Mouse (Mus musculus): Measurements from ENCODE around the gene Rab11fip3.

Gene Rab11fip3

GRCm38 (mm10) chr17:26087059-26087564 lies 17.8 kb upstream of the Rab11fip3 start:
- DNase-seq (ENCODE audit: low spot score): no peak

GRCm38 (mm10) chr17:26080867-26081266 lies 11.5 kb upstream of the Rab11fip3 start:
- no peak for DNase-seq (ENCODE audit: low spot score)

- no peak for DNase-seq (ENCODE audit: low spot score)
These were observed 9.5 kb upstream of the Rab11fip3 start for GRCm38 (mm10) chr17:26078851-26079250.

GRCm38 (mm10) chr17:26075246-26075645 lies 5.9 kb upstream of the Rab11fip3 start:
- DNase-seq (ENCODE audit: low spot score): no peak

- no peak for DNase-seq (ENCODE audit: low spot score)
These were observed 781 bp upstream of the Rab11fip3 start for GRCm38 (mm10) chr17:26070136-26070535.

- DNase-seq (ENCODE audit: low spot score): no peak
These were observed 1.1 kb downstream of the Rab11fip3 start for GRCm38 (mm10) chr17:26068024-26068830.

- no peak for DNase-seq (ENCODE audit: low spot score)
These were observed 2.8 kb downstream of the Rab11fip3 start for GRCm38 (mm10) chr17:26066488-26067020.

- DNase-seq (ENCODE audit: low spot score): no peak
These were observed 4.4 kb downstream of the Rab11fip3 start for GRCm38 (mm10) chr17:26064916-26065315.

GRCm38 (mm10) chr17:26057787-26058567 lies 11.4 kb downstream of the Rab11fip3 start:
- DNase-seq (ENCODE audit: low spot score): no peak

- peak; percentile 34 for DNase-seq (ENCODE audit: low spot score)
These were observed 12.1 kb downstream of the Rab11fip3 start for GRCm38 (mm10) chr17:26057278-26057677.

- DNase-seq (ENCODE audit: low spot score): no peak
These were observed 14.2 kb downstream of the Rab11fip3 start for GRCm38 (mm10) chr17:26055164-26055563.

GRCm38 (mm10) chr17:26054133-26054845 lies 15.1 kb downstream of the Rab11fip3 start:
- DNase-seq (ENCODE audit: low spot score): no peak

- DNase-seq (ENCODE audit: low spot score): no peak
These were observed 16.6 kb downstream of the Rab11fip3 start for GRCm38 (mm10) chr17:26052706-26053105.

GRCm38 (mm10) chr17:26052074-26052473 lies 17.3 kb downstream of the Rab11fip3 start:
- no peak for DNase-seq (ENCODE audit: low spot score)

GRCm38 (mm10) chr17:26048118-26048517 lies 21.2 kb downstream of the Rab11fip3 start:
- DNase-seq (ENCODE audit: low spot score): no peak

GRCm38 (mm10) chr17:26046253-26046997 lies 22.9 kb downstream of the Rab11fip3 start:
- DNase-seq (ENCODE audit: low spot score): peak; percentile 48

GRCm38 (mm10) chr17:26045285-26045684 lies 24.1 kb downstream of the Rab11fip3 start:
- DNase-seq (ENCODE audit: low spot score): no peak

- peak; percentile 87 for DNase-seq (ENCODE audit: low spot score)
These were observed 26.1 kb downstream of the Rab11fip3 start for GRCm38 (mm10) chr17:26043249-26043636.

GRCm38 (mm10) chr17:26042599-26043248 lies 26.6 kb downstream of the Rab11fip3 start:
- no peak for DNase-seq (ENCODE audit: low spot score)

GRCm38 (mm10) chr17:26041111-26041802 lies 28.1 kb downstream of the Rab11fip3 start:
- DNase-seq (ENCODE audit: low spot score): peak; percentile 70

Data from layer of hippocampus, adult 11-12 months (tissue).